Mouse (Mus musculus) embryonic fibroblast, embryonic 13.5 days (primary cell): ENCODE measurements around the gene Mrps27.

Experiments
- CTCF ChIP-seq: IDR thresholded peaks from 2 replicates; pipeline ENCODE4 v1.5.1; 2011; ENCODE audit warnings: mild to moderate bottlenecking, control low read depth, low read length, moderate library complexity, borderline replicate concordance; ENCODE audit not compliant: insufficient read depth
- POLR2A ChIP-seq: IDR thresholded peaks from 2 replicates; pipeline ENCODE4 v1.6.1; 2011; ENCODE audit warnings: low read depth, mild to moderate bottlenecking, control low read depth, low read length, moderate library complexity

DNA sequence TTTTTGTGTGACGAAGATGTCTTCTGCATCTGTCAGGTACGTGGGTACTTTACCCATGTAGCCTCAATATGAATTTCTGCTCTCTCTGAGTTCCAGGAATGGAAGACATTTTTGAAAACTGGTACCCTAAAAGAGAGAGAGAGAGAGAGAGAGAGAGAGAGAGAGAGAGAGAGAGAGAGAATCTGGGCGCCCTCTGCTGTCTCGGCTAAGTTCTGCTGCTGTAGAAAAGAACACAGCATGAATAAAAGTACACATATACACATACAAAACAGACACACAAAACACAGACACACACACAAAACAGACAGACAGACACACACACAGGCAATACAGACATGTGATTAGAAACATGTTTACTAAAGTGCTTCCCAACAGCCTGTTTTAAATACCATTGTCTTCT lies 27.5 kb upstream of the Mrps27 start:
- TF ChIP-seq POLR2A (no peak), CTCF (peak; percentile 4; the same call in 1 of the 2 replicates)
